Mouse (Mus musculus): ENCODE data around the gene Reps1.

- TF ChIP-seq CEBPB (IDR thresholded peaks at IDR 0.05; ENCODE audit: low read depth) (no peak), CTCF (IDR thresholded peaks at IDR 0.05; ENCODE audit: control insufficient read depth, insufficient read depth, insufficient read length) (no peak), USF1 (IDR thresholded peaks at IDR 0.05; ENCODE audit: low read depth) (no peak), MYOG (IDR thresholded peaks at IDR 0.05; ENCODE audit: control insufficient read depth, extremely low read depth, insufficient read length) (no peak), MYOD1 (IDR thresholded peaks at IDR 0.05; ENCODE audit: control insufficient read depth, insufficient read length, low read depth) (no peak), MAX (IDR thresholded peaks at IDR 0.05) (no peak)
Observed at GRCm38 (mm10) chr10:18011761-18012160, 43.9 kb upstream of the Reps1 start.

Data from C2C12 (cell line).